Mouse (Mus musculus) neural tube, embryonic 14.5 days (tissue): ENCODE results near the gene Nup107. TPM values are rescaled to one million over a fixed set of nuclear protein-coding genes. Genes with fewer than 3 reads are reported as not detected.

Source experiments
- ATAC-seq: fragments of 200-750 bp; cut with Nextera tagmentation; 2 replicates; pipeline ENCODE4 v1.8.0; 2017; ENCODE audit warnings: low read depth, mild to moderate bottlenecking, moderate TSS enrichment, moderate library complexity
- H3K27ac ChIP-seq: fragments of 300-500 bp; sonication (generic); 2 replicates; pipeline ENCODE4 v1.5.1; 2014; ENCODE audit warnings: low read depth, mild to moderate bottlenecking, control low read depth, low read length, moderate library complexity, mixed read lengths
- H3K27me3 ChIP-seq: fragments of 300-500 bp; sonication (generic); 2 replicates; pipeline ENCODE4 v1.6.1; 2014; ENCODE audit warnings: low read length; ENCODE audit not compliant: control insufficient read depth, insufficient read depth
- H3K36me3 ChIP-seq: fragments of 300-500 bp; sonication (generic); 2 replicates; pipeline ENCODE4 v1.6.1; 2014; ENCODE audit warnings: low read length, mixed read lengths; ENCODE audit not compliant: control insufficient read depth, insufficient read depth
- H3K4me1 ChIP-seq: fragments of 300-500 bp; sonication (generic); 2 replicates; pipeline ENCODE4 v1.6.1; 2014; ENCODE audit warnings: low read length; ENCODE audit not compliant: control insufficient read depth, insufficient read depth
- H3K4me2 ChIP-seq: fragments of 300-500 bp; sonication (generic); 2 replicates; pipeline ENCODE4 v1.6.1; 2014; ENCODE audit warnings: mild to moderate bottlenecking, low read depth, low read length, control low read depth
- H3K4me3 ChIP-seq: fragments of 300-500 bp; sonication (generic); 2 replicates; pipeline ENCODE4 v1.5.1; 2014; ENCODE audit warnings: low read depth, low read length, control low read depth, mixed read lengths
- H3K9ac ChIP-seq: fragments of 300-500 bp; sonication (generic); replicated peaks from 2 replicates; pipeline ENCODE4 v1.6.1; 2014; ENCODE audit warnings: low read depth, mild to moderate bottlenecking, control low read depth, low read length, mixed read lengths
- H3K9me3 ChIP-seq: fragments of 300-500 bp; sonication (generic); 2 replicates; pipeline ENCODE4 v1.6.1; 2016; ENCODE audit warnings: low read length; ENCODE audit not compliant: control insufficient read depth
- WGBS: fragments of 180-500 bp; shearing (Covaris S2); extraction: QIAGEN DNeasy Blood & Tissue Kit; methylation state at CpG from one replicate; pipeline ENCODE4 v1.1.7; 2014; 5-methylcytosine and 5-hydroxymethylcytosine counted together
- polyA plus RNA-seq: library from polyadenylated mRNA; unstranded; fragments of >200 nt; fragmentation: Nextera tagmentation; extraction: Ambion mirVana; gene quantifications from 2 replicates; pipeline ENCODE4 v1.2.1, GENCODE M21; 2014

Nup107 gene
- polyA plus RNA-seq, 1 experiment from 2014 or later: 34.5 TPM

DNA sequence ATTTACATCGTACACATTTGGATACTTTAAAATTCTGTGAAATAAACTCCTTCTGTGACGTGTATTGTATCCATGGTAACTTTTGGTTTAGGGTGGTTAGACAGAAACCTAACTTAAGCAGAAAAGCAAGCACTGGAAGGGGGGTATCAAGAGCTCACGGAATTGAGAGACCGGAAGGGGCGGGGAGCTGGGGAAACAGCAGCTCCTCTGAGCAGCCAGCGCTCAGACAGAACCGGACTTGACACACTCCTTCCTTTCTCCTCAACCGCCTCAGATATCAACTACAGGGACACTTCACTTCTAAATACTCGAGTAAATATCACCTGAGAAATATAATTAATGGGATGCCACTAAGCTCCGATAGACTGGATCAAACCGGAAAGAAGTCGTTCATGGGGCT, 4.6 kb upstream of the Nup107 start:
- H3K27ac ChIP-seq: no peak overlapping the region
- no peak overlapping the region for H3K4me2 ChIP-seq
- 94% methylated on average over 12 of the region's 12 CpGs for WGBS
- no peaks in the 10 kb centered on the region for H3K9me3 ChIP-seq
- H3K4me3 ChIP-seq: no peak overlapping the region
- ATAC-seq: no peak
- peaks cover 5% of the 10 kb centered on the region; the same call in 1 of the 2 replicates for H3K4me1 ChIP-seq
- no peaks in the 10 kb centered on the region for H3K36me3 ChIP-seq
- H3K9ac ChIP-seq: no peak overlapping the region
- no peaks in the 10 kb centered on the region for H3K27me3 ChIP-seq

DNA sequence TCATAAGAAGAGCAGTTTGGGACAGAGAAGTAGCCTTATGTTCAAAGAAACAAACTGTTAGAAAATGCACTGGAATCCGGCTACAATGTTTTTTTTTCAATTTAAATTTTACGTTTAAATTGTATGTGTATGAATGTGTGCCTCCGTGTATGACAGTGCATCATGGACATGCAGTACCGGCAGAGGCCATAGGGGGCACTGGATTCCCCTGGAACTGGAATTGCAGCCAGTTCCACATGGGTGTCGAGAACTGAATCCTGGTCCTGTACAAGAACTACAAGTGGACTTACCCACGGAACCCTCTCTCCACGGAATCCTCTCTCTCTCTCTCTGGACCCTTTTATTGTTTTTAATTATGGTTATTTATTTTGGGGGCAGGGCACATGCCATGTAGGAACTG, 3.7 kb upstream of the Nup107 start:
- no peaks in the 10 kb centered on the region for H3K9me3 ChIP-seq
- H3K27ac ChIP-seq: no peak overlapping the region
- H3K4me1 ChIP-seq: peaks cover 14% of the 10 kb centered on the region
- no peaks in the 10 kb centered on the region for H3K27me3 ChIP-seq
- H3K9ac ChIP-seq: no peak overlapping the region
- no peak overlapping the region for H3K4me2 ChIP-seq
- no peak for ATAC-seq
- H3K4me3 ChIP-seq: no peak overlapping the region
- no peaks in the 10 kb centered on the region for H3K36me3 ChIP-seq
- WGBS: 97% methylated on average over 7 of the region's 7 CpGs

GRCm38 (mm10) chr10:117795206-117795605, 2.7 kb upstream of the Nup107 start:
- Histone ChIP-seq H3K4me2 (no peak overlapping the region), H3K4me1 (peaks cover 15% of the 10 kb centered on the region), H3K9ac (no peak overlapping the region), H3K27ac (no peak overlapping the region), H3K27me3 (no peaks in the 10 kb centered on the region), H3K9me3 (no peaks in the 10 kb centered on the region), H3K4me3 (no peak overlapping the region), H3K36me3 (no peaks in the 10 kb centered on the region)
- WGBS: 86% methylated on average over 4 of the region's 4 CpGs
- no peak for ATAC-seq

DNA sequence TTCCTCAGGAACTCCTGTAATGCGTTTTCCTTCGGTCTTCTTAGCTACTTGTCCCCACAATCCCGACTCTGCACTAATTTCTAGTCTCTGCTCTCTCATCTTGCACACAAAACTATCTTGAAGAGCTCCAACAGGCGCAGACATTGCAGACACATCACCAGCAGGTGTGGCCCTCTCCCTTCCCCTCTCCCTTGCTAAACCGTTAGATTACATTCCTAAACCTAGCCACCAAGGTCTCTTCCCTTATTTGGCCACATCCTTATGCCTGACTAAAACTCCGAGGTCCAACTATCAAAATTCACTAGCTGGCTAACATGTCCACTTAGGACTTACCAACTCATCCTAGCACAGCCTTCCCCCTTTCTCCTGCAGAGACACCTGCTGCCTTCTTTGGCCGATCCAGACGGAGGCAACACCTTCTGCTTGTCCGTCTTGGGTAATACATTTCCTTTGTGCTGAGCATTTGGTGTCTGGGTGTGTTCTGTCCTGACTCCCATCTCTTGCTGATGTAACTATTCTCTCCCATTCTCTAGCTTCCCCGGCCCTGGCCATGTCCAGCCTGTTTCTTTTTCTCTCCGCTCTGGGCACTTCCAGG, 1.0 kb upstream of the Nup107 start:
- ATAC-seq: no peak

GRCm38 (mm10) chr10:117791171-117791470, 1.4 kb downstream of the Nup107 start:
- 91% methylated on average over 2 of the region's 2 CpGs for WGBS
- Histone ChIP-seq H3K4me1 (peaks cover 15% of the 10 kb centered on the region), H3K4me3 (no peak overlapping the region), H3K4me2 (no peak overlapping the region), H3K9ac (no peak overlapping the region), H3K27ac (no peak overlapping the region), H3K27me3 (no peaks in the 10 kb centered on the region), H3K36me3 (peaks cover 8% of the 10 kb centered on the region), H3K9me3 (no peaks in the 10 kb centered on the region)
- ATAC-seq: no peak

More for the DNA sequence above, 1.0 kb upstream of the Nup107 start:
- Histone ChIP-seq H3K27me3 (no peaks in the 10 kb centered on the region), H3K36me3 (no peaks in the 10 kb centered on the region), H3K4me1 (peaks cover 15% of the 10 kb centered on the region), H3K4me2 (peak overlapping the region; percentile 83), H3K9ac (peak overlapping the region; percentile 34; the same call in 1 of the 2 replicates), H3K9me3 (no peaks in the 10 kb centered on the region), H3K27ac (peak overlapping the region; percentile 64; the same call in 1 of the 2 replicates), H3K4me3 (no peak overlapping the region; the same call in 1 of the 2 replicates)
- 82% methylated on average over 11 of the region's 11 CpGs for WGBS

GRCm38 (mm10) chr10:117790421-117791170, 1.9 kb downstream of the Nup107 start:
- WGBS: 96% methylated on average over 17 of the region's 17 CpGs

GRCm38 (mm10) chr10:117790011-117790410, 2.5 kb downstream of the Nup107 start:
- Histone ChIP-seq H3K4me3 (no peak overlapping the region), H3K9me3 (no peaks in the 10 kb centered on the region), H3K36me3 (peaks cover 13% of the 10 kb centered on the region), H3K27ac (no peak overlapping the region), H3K9ac (no peak overlapping the region), H3K4me2 (no peak overlapping the region), H3K27me3 (no peaks in the 10 kb centered on the region), H3K4me1 (peaks cover 15% of the 10 kb centered on the region)
- no peak for ATAC-seq
- WGBS: 94% methylated on average over 1 of the region's 1 CpGs

More at GRCm38 (mm10) chr10:117790421-117791170, 1.9 kb downstream of the Nup107 start:
- H3K9me3 ChIP-seq: no peaks in the 10 kb centered on the region
- no peak overlapping the region for H3K4me2 ChIP-seq
- ATAC-seq: no peak
- H3K4me3 ChIP-seq: no peak overlapping the region
- H3K36me3 ChIP-seq: peaks cover 10% of the 10 kb centered on the region
- peaks cover 15% of the 10 kb centered on the region for H3K4me1 ChIP-seq
- no peak overlapping the region for H3K9ac ChIP-seq
- no peaks in the 10 kb centered on the region for H3K27me3 ChIP-seq
- no peak overlapping the region for H3K27ac ChIP-seq

GRCm38 (mm10) chr10:117784646-117785045, 7.9 kb downstream of the Nup107 start:
- Histone ChIP-seq H3K27me3 (no peaks in the 10 kb centered on the region), H3K4me3 (no peak overlapping the region), H3K9me3 (no peaks in the 10 kb centered on the region), H3K4me2 (no peak overlapping the region), H3K36me3 (peaks cover 25% of the 10 kb centered on the region), H3K9ac (no peak overlapping the region), H3K27ac (no peak overlapping the region), H3K4me1 (no peaks in the 10 kb centered on the region)
- no peak for ATAC-seq
- 95% methylated on average over 7 of the region's 7 CpGs for WGBS

- Histone ChIP-seq H3K9me3 (no peaks in the 10 kb centered on the region), H3K36me3 (peaks cover 25% of the 10 kb centered on the region), H3K9ac (no peak overlapping the region), H3K27me3 (no peaks in the 10 kb centered on the region), H3K4me2 (no peak overlapping the region), H3K4me1 (no peaks in the 10 kb centered on the region), H3K4me3 (no peak overlapping the region), H3K27ac (no peak overlapping the region)
- 97% methylated on average over 13 of the region's 13 CpGs for WGBS
- ATAC-seq: no peak
Measured at GRCm38 (mm10) chr10:117783786-117784420, 8.6 kb downstream of the Nup107 start.
